Mouse (Mus musculus) left cerebral cortex, postnatal 10 days (tissue): ENCODE measurements around the gene Klf8. TPM values are rescaled to one million over a fixed set of nuclear protein-coding genes. Genes with fewer than 3 reads are reported as not detected.

Experiments used
- DNase-seq, 2 experiments: peaks; one replicate each; pipeline ENCODE4 v3.0.0; 2021 to 2022; ENCODE audit warnings: low spot score in 2 of 2, mixed read lengths in 1 of 2; ENCODE audit errors: extremely low spot score in 1 of 2
- intact Hi-C: fragments of 180-260 bp; cut with DNase I; formaldehyde crosslinking; loops from one replicate; pipeline ENCODE4 v1.15.1; 2025
- total RNA-seq, 2 experiments: library from RNA; stranded (reverse); gene quantifications; 2 replicates each; pipeline ENCODE4 v1.2.3; 2021

Klf8 gene
- total RNA-seq, 2 experiments from 2014 or later, result 14.6 to 17.3 TPM

- intact Hi-C loops, result loop anchor here (5.0 kb wide), 1 partner anchor 113 kb away; no protein-coding TSS in a partner anchor
- no peak for DNase-seq
Observed at GRCm38 (mm10) chrX:153389291-153389690, 152.0 kb downstream of the Klf8 start.

GRCm38 (mm10) chrX:153417067-153417466 lies 179.8 kb downstream of the Klf8 start:
- intact Hi-C loops, result no loop called here
- DNase-seq, result no peak

- peak in 1 of 2 experiments; percentile 11 for DNase-seq
- intact Hi-C loops, result no loop called here
Observed at GRCm38 (mm10) chrX:153433659-153434293, 196.5 kb downstream of the Klf8 start.

- intact Hi-C loops, result no loop called here
- DNase-seq, result no peak
Observed at GRCm38 (mm10) chrX:153439573-153439972, 202.3 kb downstream of the Klf8 start.

- no peak for DNase-seq
- intact Hi-C loops, result no loop called here
Observed at GRCm38 (mm10) chrX:153440018-153440417, 202.8 kb downstream of the Klf8 start.

Other genes with a start within 250 kb of the Klf8 start
- gene Usp51, start 231.0 kb upstream of the Klf8 start, total RNA-seq, result 1 to 10 TPM; 2.4 to 2.7 TPM
- 10 to 100 TPM; 47.7 to 48.6 TPM for gene Mageh1, start 199.9 kb upstream of the Klf8 start, total RNA-seq
- gene Foxr2, start 118.7 kb upstream of the Klf8 start, total RNA-seq, result under 1 TPM; 0.39 to 0.59 TPM
- gene Rragb, start 97.5 kb upstream of the Klf8 start, total RNA-seq, result 10 to 100 TPM; 82.2 to 94.0 TPM